Mouse (Mus musculus) limb, embryonic 10.5 days (tissue): ENCODE results near the gene Clasp1. TPM values are rescaled to one million over a fixed set of nuclear protein-coding genes. Genes with fewer than 3 reads are reported as not detected.

Experiments
- DNase-seq: peaks from one replicate; pipeline ENCODE4 v3.0.0-alpha.2; 2017; ENCODE audit warnings: low spot score
- H3K27ac ChIP-seq: fragments of 300-500 bp; sonication (generic); 2 replicates; pipeline ENCODE4 v1.5.1; 2016; ENCODE audit warnings: mild to moderate bottlenecking
- H3K27me3 ChIP-seq: fragments of 300-500 bp; sonication (generic); 2 replicates; pipeline ENCODE4 v1.6.1; 2016; ENCODE audit warnings: low read depth, mild to moderate bottlenecking; ENCODE audit not compliant: poor library complexity, severe bottlenecking
- H3K36me3 ChIP-seq: fragments of 300-500 bp; sonication (generic); 2 replicates; pipeline ENCODE4 v1.6.1; 2016; ENCODE audit warnings: mild to moderate bottlenecking, moderate library complexity
- H3K4me1 ChIP-seq: fragments of 300-500 bp; sonication (generic); 2 replicates; pipeline ENCODE4 v1.6.1; 2016
- H3K4me3 ChIP-seq: fragments of 300-500 bp; sonication (generic); 2 replicates; pipeline ENCODE4 v1.5.1; 2016; ENCODE audit warnings: mild to moderate bottlenecking, moderate library complexity
- H3K9me3 ChIP-seq: fragments of 300-500 bp; sonication (generic); replicated peaks from 2 replicates; pipeline ENCODE4 v1.6.1; 2016; ENCODE audit warnings: mild to moderate bottlenecking
- WGBS: fragments of 180-500 bp; shearing (Covaris S2); methylation state at CpG from one replicate; pipeline ENCODE4 v1.1.7; 2016; 5-methylcytosine and 5-hydroxymethylcytosine counted together
- polyA plus RNA-seq: library from polyadenylated mRNA; unstranded; fragments of >200 nt; fragmentation: Nextera tagmentation; extraction: Ambion mirVana; gene quantifications from 2 replicates; pipeline ENCODE4 v1.2.1, GENCODE M21; 2016

Clasp1 gene
- polyA plus RNA-seq, 1 experiment from 2014 or later: 90.1 TPM

DNA sequence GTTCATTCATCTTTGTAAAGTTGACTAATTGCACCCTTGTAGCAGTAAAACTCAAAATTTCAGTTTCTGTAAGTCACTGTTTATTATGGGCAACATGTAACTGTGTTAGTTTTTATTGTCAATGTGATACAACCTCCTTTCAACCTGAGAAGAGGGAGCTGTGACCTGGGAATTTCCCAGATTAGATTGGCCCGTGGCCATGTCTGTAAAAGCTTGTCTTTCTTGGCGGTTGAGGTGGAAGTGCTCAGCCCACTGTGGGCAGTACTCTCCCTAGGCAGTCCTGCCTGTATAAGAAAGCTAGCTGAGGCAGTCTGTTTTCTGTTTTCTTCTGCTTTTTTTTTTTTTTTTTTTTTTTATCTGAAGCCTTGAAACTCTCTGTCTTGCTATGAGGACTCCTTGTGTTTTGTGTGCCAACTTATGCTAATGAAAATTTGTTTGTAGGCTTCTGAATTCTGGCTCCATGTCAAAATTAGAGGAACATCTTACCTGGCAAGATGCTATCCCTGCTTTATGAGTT is 2.1 kb downstream of the Clasp1 start:
- no peak overlapping the region for H3K27ac ChIP-seq
- H3K9me3 ChIP-seq: no peaks in the 10 kb centered on the region
- H3K27me3 ChIP-seq: no peaks in the 10 kb centered on the region
- DNase-seq: no peak
- H3K4me1 ChIP-seq: peaks cover 13% of the 10 kb centered on the region
- peak overlapping the region; percentile 94 for H3K4me3 ChIP-seq
- H3K36me3 ChIP-seq: peaks cover 35% of the 10 kb centered on the region
- WGBS: 84% methylated on average over 2 of the region's 2 CpGs

DNA sequence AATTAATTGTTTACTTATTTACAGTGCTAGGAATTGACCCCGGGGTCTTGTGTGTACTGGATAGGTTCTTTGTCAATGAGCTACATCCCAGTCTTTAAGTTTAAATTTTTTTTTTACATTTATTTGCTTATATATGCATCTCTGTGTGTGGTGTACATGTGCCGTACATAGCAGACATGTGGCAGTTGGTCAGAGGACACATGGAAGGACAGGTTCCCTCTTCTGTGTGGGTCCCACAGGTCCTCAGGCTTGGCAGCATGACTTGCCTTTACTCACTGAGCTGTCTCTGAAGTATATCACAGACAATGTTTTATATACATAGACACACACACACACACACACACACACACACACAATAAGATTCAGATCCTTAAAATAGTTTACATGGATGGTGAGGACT is 3.4 kb downstream of the Clasp1 start:
- Histone ChIP-seq H3K4me3 (no peak overlapping the region), H3K27me3 (no peaks in the 10 kb centered on the region), H3K4me1 (peaks cover 13% of the 10 kb centered on the region), H3K36me3 (peaks cover 40% of the 10 kb centered on the region), H3K27ac (no peak overlapping the region), H3K9me3 (no peaks in the 10 kb centered on the region)
- DNase-seq: no peak
- 94% methylated on average over 2 of the region's 2 CpGs for WGBS

DNA sequence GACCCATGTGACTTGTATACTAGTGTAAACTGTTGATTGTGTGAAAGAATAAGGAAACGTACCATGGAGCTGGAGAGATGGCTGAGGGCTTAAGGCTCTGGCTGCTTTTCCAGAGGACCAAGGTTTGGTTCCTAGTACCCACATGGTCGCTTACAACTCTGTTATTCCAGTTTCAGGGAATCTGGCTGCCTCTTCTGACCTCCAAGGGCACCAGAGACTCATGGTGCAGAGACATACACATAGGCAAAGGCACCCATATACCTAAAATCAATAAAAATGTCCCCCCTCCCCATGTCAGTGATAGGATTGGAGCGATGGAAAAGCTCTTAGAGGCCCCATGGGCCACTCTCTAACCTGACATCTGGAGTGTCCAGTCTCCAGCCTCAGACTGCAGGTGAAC is 5.1 kb downstream of the Clasp1 start:
- no peak for DNase-seq
- Histone ChIP-seq H3K27ac (no peak overlapping the region), H3K4me1 (peaks cover 7% of the 10 kb centered on the region; the same call in 1 of the 2 replicates), H3K4me3 (no peak overlapping the region), H3K36me3 (peaks cover 49% of the 10 kb centered on the region), H3K27me3 (no peaks in the 10 kb centered on the region), H3K9me3 (no peaks in the 10 kb centered on the region)
- WGBS: 88% methylated on average over 3 of the region's 3 CpGs

DNA sequence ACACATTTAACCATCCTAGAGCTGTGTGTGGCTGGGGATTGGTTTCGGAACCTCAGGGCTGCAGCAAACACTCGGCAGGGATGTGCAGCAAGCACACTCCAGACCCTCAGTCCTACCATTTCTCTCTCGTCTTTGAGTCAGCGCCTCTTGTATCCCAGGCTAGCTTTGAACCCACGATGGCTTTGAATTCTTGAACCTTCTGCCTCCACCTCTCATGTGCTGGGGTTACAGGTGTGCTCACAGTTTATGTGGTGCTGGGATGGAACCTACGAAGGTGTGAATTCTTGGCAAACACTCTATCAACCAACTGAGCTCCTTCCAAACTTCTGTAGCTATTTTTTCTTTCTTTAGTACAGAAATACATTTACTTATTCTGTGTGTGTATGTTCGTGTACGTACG is 9.0 kb downstream of the Clasp1 start:
- Histone ChIP-seq H3K27me3 (no peaks in the 10 kb centered on the region), H3K4me3 (no peak overlapping the region), H3K9me3 (no peaks in the 10 kb centered on the region), H3K4me1 (no peaks in the 10 kb centered on the region), H3K27ac (no peak overlapping the region), H3K36me3 (peaks cover 62% of the 10 kb centered on the region)
- no peak for DNase-seq
- 95% methylated on average over 9 of the region's 9 CpGs for WGBS

DNA sequence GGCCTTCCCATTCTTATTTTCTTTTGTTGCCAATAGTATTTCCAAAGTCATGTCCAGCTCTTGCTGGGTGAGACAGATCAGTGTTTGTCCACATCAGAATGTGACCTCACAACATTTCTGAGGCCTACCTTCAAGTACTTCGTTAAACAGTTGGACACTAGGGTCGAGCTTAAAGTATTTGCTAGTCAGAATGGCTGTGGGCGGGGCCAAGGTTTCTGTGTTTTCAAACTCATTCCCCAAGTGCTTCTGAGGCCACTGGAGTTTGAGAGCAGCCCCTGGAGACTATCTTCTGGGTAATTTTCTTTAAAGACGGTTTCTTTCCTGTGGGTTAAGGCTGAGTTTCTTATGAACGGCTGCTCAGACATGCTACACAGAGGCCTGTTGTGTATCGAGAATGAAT is 9.7 kb downstream of the Clasp1 start:
- no peaks in the 10 kb centered on the region for H3K4me1 ChIP-seq
- H3K9me3 ChIP-seq: no peaks in the 10 kb centered on the region
- WGBS: 87% methylated on average over 6 of the region's 6 CpGs
- peaks cover 62% of the 10 kb centered on the region for H3K36me3 ChIP-seq
- H3K4me3 ChIP-seq: no peak overlapping the region
- no peaks in the 10 kb centered on the region for H3K27me3 ChIP-seq
- no peak overlapping the region for H3K27ac ChIP-seq
- no peak for DNase-seq

DNA sequence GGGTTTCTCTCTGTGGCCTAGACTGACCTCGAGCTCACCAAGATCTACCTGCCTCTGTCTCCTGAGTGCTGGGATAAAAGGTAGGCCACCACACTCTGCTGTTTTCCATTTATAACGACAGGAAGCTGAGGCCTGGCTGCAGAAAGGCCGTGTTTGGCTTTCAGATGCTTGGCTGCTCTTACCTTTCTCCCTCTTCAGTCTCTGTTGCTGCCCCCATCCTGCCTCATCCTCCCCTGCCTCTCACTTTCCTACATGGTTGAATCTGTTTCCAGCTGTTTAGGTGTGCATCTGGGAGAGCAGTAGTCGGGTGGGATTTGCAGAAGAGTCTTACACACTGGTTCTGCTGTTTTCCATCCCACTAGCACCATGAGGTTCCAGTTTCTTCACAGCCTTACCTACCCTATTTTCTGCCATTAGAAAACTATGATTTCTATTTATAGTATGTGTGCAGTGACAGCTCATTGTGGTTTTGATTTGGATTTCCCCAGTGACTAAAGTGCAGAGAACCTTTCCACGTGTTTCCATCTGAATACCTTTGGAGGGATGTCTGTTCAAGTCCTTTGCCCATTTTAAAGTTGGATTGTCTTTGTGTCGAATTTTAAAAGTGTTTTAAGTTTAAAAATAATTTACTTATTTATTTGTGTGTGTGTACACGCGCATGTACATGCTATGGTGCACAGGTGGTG is 10.9 kb downstream of the Clasp1 start:
- 92% methylated on average over 8 of the region's 8 CpGs for WGBS
- no peaks in the 10 kb centered on the region for H3K27me3 ChIP-seq
- H3K36me3 ChIP-seq: peaks cover 54% of the 10 kb centered on the region
- no peaks in the 10 kb centered on the region for H3K9me3 ChIP-seq
- H3K4me3 ChIP-seq: no peak overlapping the region
- no peaks in the 10 kb centered on the region for H3K4me1 ChIP-seq
- no peak for DNase-seq
- no peak overlapping the region for H3K27ac ChIP-seq

DNA sequence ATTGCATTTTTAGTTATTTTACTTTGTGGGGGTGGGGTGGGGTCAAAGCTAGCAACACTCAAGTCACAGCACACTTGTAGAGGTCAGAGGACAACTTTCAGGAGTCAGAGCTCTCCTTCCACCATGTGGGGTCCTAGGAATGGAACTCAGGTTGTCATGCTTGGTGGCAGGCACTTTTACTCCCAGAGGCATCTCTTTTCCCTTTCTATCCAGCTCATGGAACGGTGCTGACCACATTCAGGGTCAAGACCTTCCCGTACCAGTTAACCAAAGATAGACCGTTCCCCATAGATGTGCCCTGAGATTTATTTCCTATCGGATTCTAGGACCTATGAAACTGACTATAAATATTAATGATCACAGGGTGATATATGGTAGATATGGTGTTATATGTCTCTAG is 13.1 kb downstream of the Clasp1 start:
- peaks cover 47% of the 10 kb centered on the region for H3K36me3 ChIP-seq
- H3K27me3 ChIP-seq: no peaks in the 10 kb centered on the region
- no peaks in the 10 kb centered on the region for H3K4me1 ChIP-seq
- WGBS: 93% methylated on average over 4 of the region's 4 CpGs
- no peak overlapping the region for H3K27ac ChIP-seq
- no peak overlapping the region for H3K4me3 ChIP-seq
- H3K9me3 ChIP-seq: no peaks in the 10 kb centered on the region
- no peak for DNase-seq

DNA sequence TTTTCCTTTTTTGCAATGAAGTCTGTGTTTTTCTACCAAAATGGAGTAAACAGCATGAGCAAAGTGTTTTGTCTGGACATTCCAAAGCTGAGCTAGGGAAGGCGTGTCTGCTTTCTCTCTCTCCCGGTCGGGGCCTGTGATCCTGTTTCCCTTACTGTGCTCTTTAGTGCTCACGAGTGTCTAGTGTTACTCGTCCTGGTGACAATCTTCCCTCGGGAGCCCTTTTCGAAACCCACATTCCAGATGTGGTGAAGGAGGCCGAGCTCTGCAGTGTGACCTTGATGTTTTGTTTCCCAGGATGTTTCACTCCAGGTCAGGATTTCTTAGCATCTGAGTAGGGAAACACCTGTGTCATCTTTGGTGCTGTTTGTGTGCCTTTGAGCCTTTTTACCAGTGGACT is 13.7 kb downstream of the Clasp1 start:
- Histone ChIP-seq H3K9me3 (no peaks in the 10 kb centered on the region), H3K27me3 (no peaks in the 10 kb centered on the region), H3K36me3 (peaks cover 50% of the 10 kb centered on the region), H3K4me1 (no peaks in the 10 kb centered on the region), H3K4me3 (no peak overlapping the region), H3K27ac (no peak overlapping the region)
- no peak for DNase-seq
- 69% methylated on average over 8 of the region's 8 CpGs for WGBS

DNA sequence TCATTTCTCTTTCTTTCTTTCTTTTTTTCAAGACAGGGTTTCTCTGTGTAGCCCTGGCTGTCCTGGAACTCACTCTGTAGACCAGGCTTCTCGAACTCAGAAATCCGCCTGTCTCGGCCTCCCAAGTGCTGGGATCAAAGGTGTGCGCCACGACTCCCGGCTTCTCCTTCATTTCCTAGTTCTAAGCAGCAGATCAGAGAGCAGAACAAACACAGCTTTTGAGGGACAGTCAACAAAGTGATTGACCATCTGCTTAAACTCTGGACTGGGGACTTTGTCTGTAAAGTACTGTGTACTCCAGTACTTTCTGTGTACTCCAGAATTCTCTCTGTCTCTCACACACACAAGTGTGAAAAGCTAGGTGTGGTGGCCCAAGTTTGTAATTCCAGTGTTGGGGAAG is 14.1 kb downstream of the Clasp1 start:
- peaks cover 49% of the 10 kb centered on the region for H3K36me3 ChIP-seq
- no peaks in the 10 kb centered on the region for H3K4me1 ChIP-seq
- H3K9me3 ChIP-seq: no peaks in the 10 kb centered on the region
- no peak overlapping the region for H3K27ac ChIP-seq
- no peak overlapping the region for H3K4me3 ChIP-seq
- 91% methylated on average over 6 of the region's 6 CpGs for WGBS
- no peak for DNase-seq
- H3K27me3 ChIP-seq: no peaks in the 10 kb centered on the region

DNA sequence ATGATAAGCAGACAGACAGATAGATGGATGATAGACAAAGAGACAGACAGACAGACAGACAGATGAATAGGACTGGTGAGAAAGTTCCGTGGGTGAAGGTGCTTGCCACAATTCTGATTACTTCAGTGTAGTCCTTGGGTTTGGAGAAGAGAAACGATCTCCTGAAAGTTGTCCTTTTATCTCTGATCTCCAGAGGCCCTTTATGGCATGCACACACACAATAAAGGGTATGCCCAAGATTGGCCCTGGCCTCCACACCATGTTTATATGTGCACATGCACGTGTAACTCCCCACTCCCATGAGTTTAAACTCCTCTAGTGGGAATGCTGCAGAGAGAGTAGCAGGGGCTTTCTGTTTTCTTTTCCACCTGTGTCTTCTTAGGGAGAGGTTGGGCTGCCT is 14.6 kb downstream of the Clasp1 start:
- DNase-seq: no peak
- Histone ChIP-seq H3K4me1 (no peaks in the 10 kb centered on the region), H3K36me3 (peaks cover 45% of the 10 kb centered on the region), H3K4me3 (no peak overlapping the region), H3K27me3 (no peaks in the 10 kb centered on the region), H3K27ac (no peak overlapping the region), H3K9me3 (no peaks in the 10 kb centered on the region)
- 82% methylated on average over 3 of the region's 3 CpGs for WGBS

DNA sequence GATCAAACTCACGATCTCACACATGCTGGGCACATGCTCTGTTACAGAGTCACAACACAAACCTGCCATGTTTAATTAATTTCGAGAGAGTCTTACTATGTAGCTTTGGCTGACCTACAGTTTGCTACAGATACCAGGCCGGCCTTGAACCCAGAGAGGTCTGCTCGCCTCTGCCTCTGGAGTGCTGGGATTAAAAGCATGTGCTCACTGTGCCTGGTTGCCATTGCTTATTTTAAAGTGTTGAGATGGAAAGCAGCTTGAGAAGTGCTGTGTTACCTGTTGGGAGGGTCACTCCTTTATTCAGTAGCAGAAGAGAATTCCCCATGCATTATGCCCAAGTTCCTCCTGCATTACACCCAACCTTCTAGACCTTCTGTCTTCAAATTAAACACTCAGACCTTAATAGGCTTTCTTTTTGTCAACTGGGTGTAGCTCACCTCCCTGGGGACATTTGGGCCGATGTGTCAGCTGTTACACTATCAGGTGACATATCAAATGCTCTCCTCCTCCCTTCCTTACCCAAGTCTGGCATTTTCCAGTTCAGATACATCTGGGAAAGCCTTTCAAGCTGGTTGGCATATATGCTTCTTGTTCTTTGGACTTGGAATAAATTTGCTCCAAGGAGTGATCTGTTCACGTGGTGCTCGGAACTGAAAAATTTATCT is 18.9 kb downstream of the Clasp1 start:
- no peak for DNase-seq
- no peak overlapping the region for H3K4me3 ChIP-seq
- H3K4me1 ChIP-seq: no peaks in the 10 kb centered on the region
- 92% methylated on average over 7 of the region's 7 CpGs for WGBS
- H3K9me3 ChIP-seq: no peaks in the 10 kb centered on the region
- no peaks in the 10 kb centered on the region for H3K27me3 ChIP-seq
- H3K27ac ChIP-seq: no peak overlapping the region
- H3K36me3 ChIP-seq: peaks cover 37% of the 10 kb centered on the region

DNA sequence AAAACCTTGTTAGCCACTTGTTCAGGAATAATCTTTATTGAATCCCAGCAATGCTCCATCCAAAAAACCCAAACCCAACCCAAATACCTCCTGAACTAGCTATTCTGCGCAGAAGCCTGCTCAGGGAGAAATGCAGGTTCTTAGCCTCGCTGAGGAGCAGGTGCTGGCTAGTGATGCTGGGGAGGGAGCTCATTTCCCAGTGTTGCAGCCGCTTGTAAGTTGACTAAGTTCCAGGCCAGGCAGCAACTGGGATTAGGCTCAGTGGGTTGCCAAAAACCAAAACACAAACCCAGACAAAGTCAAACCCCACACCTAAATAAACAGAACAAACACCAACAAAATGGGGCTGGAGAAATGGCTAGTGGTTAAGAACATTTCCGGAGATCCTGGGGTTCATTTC is 20.4 kb downstream of the Clasp1 start:
- H3K36me3 ChIP-seq: peaks cover 27% of the 10 kb centered on the region
- WGBS: 84% methylated on average over 4 of the region's 4 CpGs
- no peaks in the 10 kb centered on the region for H3K4me1 ChIP-seq
- no peak overlapping the region for H3K27ac ChIP-seq
- H3K4me3 ChIP-seq: no peak overlapping the region
- H3K27me3 ChIP-seq: no peaks in the 10 kb centered on the region
- no peaks in the 10 kb centered on the region for H3K9me3 ChIP-seq
- DNase-seq: no peak

DNA sequence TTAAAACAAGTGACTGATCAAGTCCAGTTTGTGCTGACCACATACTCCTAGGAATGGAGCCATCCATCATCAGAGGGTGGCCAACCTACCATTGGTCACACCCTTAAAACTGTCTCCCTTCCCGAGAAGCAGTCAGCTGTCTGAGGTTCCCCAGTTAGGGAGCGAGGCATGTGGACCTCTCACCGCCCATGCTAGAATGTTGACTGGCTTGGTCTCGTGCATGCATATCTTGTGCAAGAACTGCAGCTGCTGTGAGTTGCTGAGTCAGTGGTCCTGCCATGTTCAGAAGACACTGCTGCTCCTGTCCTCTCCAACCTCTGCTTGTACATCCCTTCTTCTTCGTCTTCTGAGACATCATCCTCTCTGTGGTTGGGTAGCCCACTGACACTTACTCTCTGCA is 22.0 kb downstream of the Clasp1 start:
- no peaks in the 10 kb centered on the region for H3K4me1 ChIP-seq
- peaks cover 27% of the 10 kb centered on the region for H3K36me3 ChIP-seq
- no peak for DNase-seq
- no peaks in the 10 kb centered on the region for H3K27me3 ChIP-seq
- 88% methylated on average over 5 of the region's 5 CpGs for WGBS
- no peak overlapping the region for H3K4me3 ChIP-seq
- H3K9me3 ChIP-seq: no peaks in the 10 kb centered on the region
- no peak overlapping the region for H3K27ac ChIP-seq
